Mouse (Mus musculus) bone marrow, adult 2 months (tissue): ENCODE measurements around the gene Sag.

ENCODE experiments used
- CTCF ChIP-seq: fragments of 200-500 bp; IDR thresholded peaks from 2 replicates; pipeline ENCODE4 v1.5.1; 2011; ENCODE audit warnings: low read length, control low read depth; ENCODE audit not compliant: control insufficient read depth, insufficient read depth
- POLR2A ChIP-seq: fragments of 200-500 bp; IDR thresholded peaks from 2 replicates; pipeline ENCODE4 v1.6.1; 2011; ENCODE audit warnings: low read depth, mild to moderate bottlenecking, control low read depth, low read length, borderline replicate concordance; ENCODE audit not compliant: control insufficient read depth

DNA sequence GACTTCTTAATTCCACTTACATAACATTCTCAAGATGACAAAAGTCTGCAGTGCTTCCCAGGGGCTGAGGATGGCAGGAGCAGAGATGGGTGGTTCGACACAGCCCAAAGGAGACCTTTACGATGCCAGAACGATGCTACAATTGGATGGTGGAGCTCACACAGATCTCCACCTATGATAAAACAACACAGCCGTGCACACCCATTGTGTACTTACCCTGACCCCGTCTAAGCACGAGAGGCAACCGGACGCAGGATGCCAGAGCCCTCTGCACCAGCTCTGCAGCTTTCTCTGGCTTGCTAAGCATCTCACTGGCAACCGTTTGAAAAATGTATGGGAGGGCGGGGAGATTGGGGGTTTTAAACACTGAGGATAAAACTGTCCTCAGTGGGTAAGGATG is 8.6 kb downstream of the Sag start:
- TF ChIP-seq CTCF (no peak), POLR2A (no peak)
